Mouse (Mus musculus): ENCODE measurements at regions not wholly inside any gene's neighbourhood (a gene's known extent, or its start where the extent isn't known, plus 50 kb on each side); places are given as distances from the start of the nearest gene placed in this dataset.

DNA sequence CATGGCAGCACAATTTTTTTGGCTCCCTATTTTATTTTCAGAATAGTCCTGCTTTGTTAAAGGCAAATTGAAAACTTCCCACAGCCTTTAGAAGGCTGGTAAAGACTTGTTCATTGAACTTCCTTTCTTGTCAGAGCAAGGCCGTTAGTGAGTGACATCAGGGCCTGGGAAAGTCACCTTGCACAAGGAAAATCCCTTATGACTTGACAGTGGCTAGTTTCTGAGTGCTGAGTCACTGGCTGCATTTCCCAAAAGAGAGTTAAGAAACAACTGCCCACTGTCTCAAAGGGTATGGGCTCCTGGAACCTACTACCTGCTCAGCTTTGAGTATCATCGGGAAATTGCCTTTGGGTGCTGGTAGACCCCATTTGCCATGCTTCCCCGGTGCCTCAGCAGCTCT lies 89.2 kb upstream of the Marcks start:
- 0 out of 2 replicates have a peak, but pooled peaks cover 2% of the 10 kb centered on the region for H3K9me3 ChIP-seq (replicated peaks; ENCODE audit: control insufficient read depth, low read length)
- H3K9ac ChIP-seq (ENCODE audit: low read length) = no peak overlapping the region
- H3K4me1 ChIP-seq (ENCODE audit: control insufficient read depth, insufficient read depth, low read length) = peaks cover 18% of the 10 kb centered on the region
- H3K4me3 ChIP-seq (ENCODE audit: low read length) = no peak overlapping the region
- H3K4me2 ChIP-seq (ENCODE audit: low read depth, low read length) = no peak overlapping the region
- H3K27ac ChIP-seq (ENCODE audit: low read length) = no peak overlapping the region
- no peaks in the 10 kb centered on the region for H3K36me3 ChIP-seq (ENCODE audit: control insufficient read depth, insufficient read depth)
- WGBS = 72% methylated on average over 3 of the region's 3 CpGs
- H3K27me3 ChIP-seq (ENCODE audit: control insufficient read depth, insufficient read depth, low read length) = no peaks in the 10 kb centered on the region
- no peak for ATAC-seq (replicated peaks; ENCODE audit: extremely low read depth, insufficient read depth, low FRiP score)

DNA sequence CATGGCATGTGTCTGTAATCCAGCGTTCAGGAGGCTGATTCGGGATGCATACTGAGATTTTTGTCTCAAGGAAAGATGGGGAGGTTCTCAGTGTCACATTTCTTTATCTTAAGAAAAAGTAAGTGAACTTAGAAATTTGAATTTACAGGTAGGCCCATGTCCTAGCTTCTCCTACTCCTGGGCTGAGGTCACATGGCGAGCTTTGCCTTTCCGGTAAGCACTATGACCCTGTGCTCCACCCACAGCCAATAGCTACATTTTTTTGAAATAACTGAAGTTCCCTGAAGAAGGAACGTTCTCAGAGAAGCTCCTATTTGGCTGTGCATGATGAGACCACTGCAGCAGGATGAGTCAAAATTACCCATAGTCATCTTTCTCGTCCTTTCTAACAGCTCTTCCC lies 83.0 kb upstream of the Marcks start:
- 65% methylated on average over 6 of the region's 6 CpGs for WGBS
- H3K36me3 ChIP-seq (ENCODE audit: control insufficient read depth, insufficient read depth) = no peaks in the 10 kb centered on the region
- H3K4me3 ChIP-seq (ENCODE audit: low read length) = no peak overlapping the region
- H3K27me3 ChIP-seq (ENCODE audit: control insufficient read depth, insufficient read depth, low read length) = no peaks in the 10 kb centered on the region
- no peak overlapping the region for H3K9ac ChIP-seq (ENCODE audit: low read length)
- peaks cover 8% of the 10 kb centered on the region for H3K4me1 ChIP-seq (ENCODE audit: control insufficient read depth, insufficient read depth, low read length)
- no peak overlapping the region for H3K27ac ChIP-seq (ENCODE audit: low read length)
- no peak overlapping the region for H3K4me2 ChIP-seq (ENCODE audit: low read depth, low read length)
- H3K9me3 ChIP-seq (replicated peaks; ENCODE audit: control insufficient read depth, low read length) = no peaks in the 10 kb centered on the region
- ATAC-seq (replicated peaks; ENCODE audit: extremely low read depth, insufficient read depth, low FRiP score) = no peak

DNA sequence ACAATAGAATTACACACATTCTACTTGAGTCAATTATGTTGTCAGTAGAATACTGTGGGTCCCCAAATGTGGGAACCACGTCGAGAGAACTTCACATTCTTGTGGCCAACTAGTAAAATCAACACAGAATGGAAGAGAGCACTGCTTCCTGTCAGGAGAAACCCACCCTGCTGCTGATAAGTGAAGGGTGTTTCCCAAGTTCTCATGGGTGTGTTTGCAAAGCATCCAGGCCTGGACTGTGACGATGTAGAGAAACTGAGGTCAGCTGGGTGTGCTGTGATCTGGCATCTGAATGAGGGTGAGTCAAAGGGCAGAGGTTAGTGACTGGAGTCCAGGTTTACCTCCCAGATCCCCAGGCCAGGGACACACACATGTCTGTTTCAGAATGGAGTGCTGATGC lies 81.7 kb upstream of the Marcks start:
- H3K4me2 ChIP-seq (ENCODE audit: low read depth, low read length) = no peak overlapping the region
- no peaks in the 10 kb centered on the region for H3K9me3 ChIP-seq (replicated peaks; ENCODE audit: control insufficient read depth, low read length)
- peak overlapping the region; percentile 31; the same call in 1 of the 2 replicates for H3K27ac ChIP-seq (ENCODE audit: low read length)
- no peak; the same call in 1 of the 2 replicates for ATAC-seq (replicated peaks; ENCODE audit: extremely low read depth, insufficient read depth, low FRiP score)
- 41% methylated on average over 3 of the region's 3 CpGs for WGBS
- no peaks in the 10 kb centered on the region for H3K27me3 ChIP-seq (ENCODE audit: control insufficient read depth, insufficient read depth, low read length)
- H3K9ac ChIP-seq (ENCODE audit: low read length) = no peak overlapping the region
- H3K36me3 ChIP-seq (ENCODE audit: control insufficient read depth, insufficient read depth) = no peaks in the 10 kb centered on the region
- H3K4me3 ChIP-seq (ENCODE audit: low read length) = no peak overlapping the region
- H3K4me1 ChIP-seq (ENCODE audit: control insufficient read depth, insufficient read depth, low read length) = peaks cover 8% of the 10 kb centered on the region

DNA sequence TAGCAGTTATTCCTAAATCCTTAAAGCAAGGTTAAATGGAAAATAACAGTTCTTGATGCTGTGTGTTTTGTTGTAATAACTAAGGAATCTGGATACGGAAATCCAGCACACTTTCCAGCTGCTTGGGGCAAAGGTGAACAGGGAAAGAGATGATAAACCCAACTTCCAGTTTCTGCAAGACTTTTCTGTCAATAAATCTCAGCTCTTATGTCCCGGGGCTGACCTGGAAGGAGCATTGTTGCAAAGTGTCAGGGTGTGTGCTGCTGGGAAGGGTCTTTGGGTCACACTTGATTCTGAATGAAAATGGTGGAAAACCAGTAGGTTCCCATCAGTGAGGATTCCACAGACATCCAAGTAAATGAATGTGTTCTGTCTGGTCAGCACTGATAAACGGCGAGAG lies 81.2 kb upstream of the Marcks start:
- no peak overlapping the region for H3K9ac ChIP-seq (ENCODE audit: low read length)
- H3K4me2 ChIP-seq (ENCODE audit: low read depth, low read length) = no peak overlapping the region
- H3K4me3 ChIP-seq (ENCODE audit: low read length) = no peak overlapping the region
- H3K9me3 ChIP-seq (replicated peaks; ENCODE audit: control insufficient read depth, low read length) = no peaks in the 10 kb centered on the region
- peak overlapping the region; percentile 31; the same call in 1 of the 2 replicates for H3K27ac ChIP-seq (ENCODE audit: low read length)
- ATAC-seq (replicated peaks; ENCODE audit: extremely low read depth, insufficient read depth, low FRiP score) = no peak
- WGBS = 50% methylated on average over 4 of the region's 4 CpGs
- no peaks in the 10 kb centered on the region for H3K36me3 ChIP-seq (ENCODE audit: control insufficient read depth, insufficient read depth)
- peaks cover 8% of the 10 kb centered on the region for H3K4me1 ChIP-seq (ENCODE audit: control insufficient read depth, insufficient read depth, low read length)
- H3K27me3 ChIP-seq (ENCODE audit: control insufficient read depth, insufficient read depth, low read length) = no peaks in the 10 kb centered on the region

DNA sequence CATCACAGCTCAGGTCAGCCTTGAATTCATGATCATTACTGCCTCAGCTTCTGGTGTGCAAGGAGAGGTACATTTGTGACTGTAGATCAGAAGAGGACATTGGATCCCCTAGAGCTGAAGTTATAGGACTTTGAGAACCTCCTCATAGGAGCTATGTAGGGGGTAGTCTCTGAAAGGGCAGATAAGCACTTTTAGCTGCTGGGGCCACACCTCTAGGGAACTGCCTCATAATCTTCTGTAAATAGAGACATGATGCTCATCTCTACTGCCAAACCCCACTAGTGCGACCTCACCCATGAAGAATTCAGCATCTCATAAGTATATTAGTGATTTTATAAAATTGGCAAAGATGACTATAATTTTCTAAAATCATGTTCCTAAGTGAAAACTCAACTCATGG lies 80.7 kb upstream of the Marcks start:
- H3K4me2 ChIP-seq (ENCODE audit: low read depth, low read length) = no peak overlapping the region
- no peak overlapping the region for H3K27ac ChIP-seq (ENCODE audit: low read length)
- H3K4me3 ChIP-seq (ENCODE audit: low read length) = no peak overlapping the region
- no peak overlapping the region for H3K9ac ChIP-seq (ENCODE audit: low read length)
- no peak for ATAC-seq (replicated peaks; ENCODE audit: extremely low read depth, insufficient read depth, low FRiP score)
- no peaks in the 10 kb centered on the region for H3K9me3 ChIP-seq (replicated peaks; ENCODE audit: control insufficient read depth, low read length)
- H3K27me3 ChIP-seq (ENCODE audit: control insufficient read depth, insufficient read depth, low read length) = no peaks in the 10 kb centered on the region
- H3K36me3 ChIP-seq (ENCODE audit: control insufficient read depth, insufficient read depth) = no peaks in the 10 kb centered on the region
- H3K4me1 ChIP-seq (ENCODE audit: control insufficient read depth, insufficient read depth, low read length) = peaks cover 8% of the 10 kb centered on the region
- 91% methylated on average over 1 of the region's 1 CpGs for WGBS

DNA sequence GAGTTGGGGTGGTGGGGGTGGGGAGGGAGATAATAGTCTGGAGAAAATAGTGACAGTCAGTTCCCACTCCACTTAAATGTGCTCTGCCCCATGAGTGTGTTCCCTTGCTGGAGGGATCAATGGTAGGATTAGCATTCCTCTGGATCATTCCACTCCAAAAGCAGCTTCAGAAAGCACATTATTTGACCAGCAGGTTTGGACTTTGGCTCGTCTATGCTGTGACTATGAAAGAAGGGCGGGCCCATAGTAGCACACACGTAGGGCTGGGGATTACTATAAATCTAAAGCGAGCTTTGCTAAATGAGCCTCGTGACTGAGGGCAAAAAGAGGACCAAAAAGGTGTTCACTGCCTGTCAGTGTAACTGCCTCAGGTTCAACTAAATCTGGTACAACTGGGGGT lies 75.9 kb upstream of the Marcks start:
- Histone ChIP-seq H3K4me2 (ENCODE audit: low read depth, low read length) (no peak overlapping the region), H3K36me3 (ENCODE audit: control insufficient read depth, insufficient read depth) (no peaks in the 10 kb centered on the region)
- WGBS = 80% methylated on average over 5 of the region's 5 CpGs

DNA sequence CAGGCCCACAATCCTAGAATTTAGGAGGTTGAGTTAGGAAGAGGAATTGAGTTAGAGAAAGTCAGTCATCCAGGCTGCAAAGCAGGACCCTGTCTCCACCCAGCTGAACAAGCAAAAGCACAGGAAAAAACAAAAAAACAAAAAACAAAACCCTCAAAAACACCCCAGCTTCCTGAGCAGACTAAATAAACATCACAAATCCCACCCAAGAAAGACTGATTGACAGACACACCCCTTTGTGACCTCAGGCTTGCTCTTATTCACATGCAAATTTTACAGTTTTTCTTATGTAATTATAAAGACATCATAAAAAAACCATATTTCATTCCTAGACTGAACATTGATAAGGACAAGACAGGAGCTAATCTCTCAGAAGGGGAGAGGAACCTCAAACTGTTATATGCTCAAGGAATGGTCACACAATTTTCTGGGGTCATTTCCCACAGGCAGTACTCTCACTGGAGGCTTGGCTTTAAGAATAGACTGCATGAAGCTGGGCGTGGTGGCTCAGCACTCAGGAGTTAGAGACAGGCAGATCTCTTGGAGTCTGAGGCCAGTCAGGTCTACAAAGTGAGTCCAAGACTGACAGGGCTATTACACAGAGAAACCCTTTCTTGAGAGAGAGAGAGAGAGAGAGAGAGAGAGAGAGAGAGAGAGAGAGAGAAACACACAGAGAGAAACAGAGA lies 73.8 kb upstream of the Marcks start:
- Histone ChIP-seq H3K4me3 (ENCODE audit: low read length) (no peak overlapping the region), H3K27ac (ENCODE audit: low read length) (no peak overlapping the region)
- WGBS = 51% methylated on average over 1 of the region's 1 CpGs

More for the DNA sequence above, 75.9 kb upstream of the Marcks start:
- no peak overlapping the region for H3K4me3 ChIP-seq (ENCODE audit: low read length)
- no peak overlapping the region for H3K9ac ChIP-seq (ENCODE audit: low read length)
- H3K9me3 ChIP-seq (replicated peaks; ENCODE audit: control insufficient read depth, low read length) = no peaks in the 10 kb centered on the region
- no peaks in the 10 kb centered on the region for H3K27me3 ChIP-seq (ENCODE audit: control insufficient read depth, insufficient read depth, low read length)
- H3K4me1 ChIP-seq (ENCODE audit: control insufficient read depth, insufficient read depth, low read length) = no peaks in the 10 kb centered on the region
- no peak for ATAC-seq (replicated peaks; ENCODE audit: extremely low read depth, insufficient read depth, low FRiP score)
- no peak overlapping the region for H3K27ac ChIP-seq (ENCODE audit: low read length)

DNA sequence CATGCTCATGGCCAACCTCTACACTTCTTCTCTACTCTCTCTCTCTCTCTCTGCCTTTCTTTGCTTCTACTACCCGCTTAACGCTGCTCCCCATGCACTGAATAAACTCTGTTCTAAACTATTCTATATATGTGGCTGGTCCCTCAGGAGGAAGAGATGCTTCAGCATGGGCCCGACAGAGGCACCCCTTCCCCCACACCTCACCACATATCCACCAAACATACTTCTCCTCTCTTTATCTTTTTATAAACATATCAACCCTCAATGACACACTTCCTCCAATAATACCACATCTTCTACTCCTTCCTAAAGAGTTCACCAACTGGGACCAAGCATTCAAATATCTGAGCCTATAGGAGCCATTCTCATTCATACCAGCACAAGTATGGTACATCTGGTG lies 72.6 kb upstream of the Marcks start:
- Histone ChIP-seq H3K4me2 (ENCODE audit: low read depth, low read length) (no peak overlapping the region), H3K36me3 (ENCODE audit: control insufficient read depth, insufficient read depth) (no peaks in the 10 kb centered on the region), H3K27ac (ENCODE audit: low read length) (no peak overlapping the region), H3K9me3 (replicated peaks; ENCODE audit: control insufficient read depth, low read length) (no peaks in the 10 kb centered on the region), H3K4me3 (ENCODE audit: low read length) (no peak overlapping the region), H3K4me1 (ENCODE audit: control insufficient read depth, insufficient read depth, low read length) (no peaks in the 10 kb centered on the region), H3K9ac (ENCODE audit: low read length) (no peak overlapping the region), H3K27me3 (ENCODE audit: control insufficient read depth, insufficient read depth, low read length) (no peaks in the 10 kb centered on the region)
- ATAC-seq (replicated peaks; ENCODE audit: extremely low read depth, insufficient read depth, low FRiP score) = no peak
- 91% methylated on average over 3 of the region's 3 CpGs for WGBS

More for the DNA sequence above, 73.8 kb upstream of the Marcks start:
- H3K9me3 ChIP-seq (replicated peaks; ENCODE audit: control insufficient read depth, low read length) = no peaks in the 10 kb centered on the region
- no peak for ATAC-seq (replicated peaks; ENCODE audit: extremely low read depth, insufficient read depth, low FRiP score)
- no peak overlapping the region for H3K4me2 ChIP-seq (ENCODE audit: low read depth, low read length)
- H3K9ac ChIP-seq (ENCODE audit: low read length) = no peak overlapping the region
- H3K4me1 ChIP-seq (ENCODE audit: control insufficient read depth, insufficient read depth, low read length) = no peaks in the 10 kb centered on the region
- H3K36me3 ChIP-seq (ENCODE audit: control insufficient read depth, insufficient read depth) = no peaks in the 10 kb centered on the region
- H3K27me3 ChIP-seq (ENCODE audit: control insufficient read depth, insufficient read depth, low read length) = no peaks in the 10 kb centered on the region

DNA sequence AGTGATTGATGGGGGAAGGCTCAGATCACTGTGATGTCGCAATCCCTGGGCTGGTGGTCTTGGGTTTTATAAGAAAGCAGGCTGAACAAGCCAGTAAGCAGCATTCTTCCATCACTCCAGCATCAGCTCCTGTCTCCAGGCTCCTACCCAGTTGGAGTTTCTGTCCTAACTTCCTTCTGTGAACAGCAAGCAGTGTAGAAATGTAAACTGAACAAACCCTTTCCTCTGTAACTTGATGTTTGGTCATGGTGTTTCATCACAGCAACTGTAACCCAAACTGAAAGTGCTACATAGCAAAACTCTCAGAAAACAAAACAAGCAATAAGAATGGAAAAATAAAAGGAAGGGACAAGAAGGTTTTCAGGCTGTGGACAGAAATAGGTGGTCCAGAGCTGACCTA lies 71.5 kb upstream of the Marcks start:
- no peak overlapping the region for H3K9ac ChIP-seq (ENCODE audit: low read length)
- ATAC-seq (replicated peaks; ENCODE audit: extremely low read depth, insufficient read depth, low FRiP score) = no peak
- H3K4me1 ChIP-seq (ENCODE audit: control insufficient read depth, insufficient read depth, low read length) = no peaks in the 10 kb centered on the region
- H3K27me3 ChIP-seq (ENCODE audit: control insufficient read depth, insufficient read depth, low read length) = no peaks in the 10 kb centered on the region
- no peak overlapping the region for H3K27ac ChIP-seq (ENCODE audit: low read length)
- H3K36me3 ChIP-seq (ENCODE audit: control insufficient read depth, insufficient read depth) = no peaks in the 10 kb centered on the region
- no peaks in the 10 kb centered on the region for H3K9me3 ChIP-seq (replicated peaks; ENCODE audit: control insufficient read depth, low read length)
- WGBS = 88% methylated on average over 1 of the region's 1 CpGs
- H3K4me3 ChIP-seq (ENCODE audit: low read length) = no peak overlapping the region
- H3K4me2 ChIP-seq (ENCODE audit: low read depth, low read length) = no peak overlapping the region

Measured in heart, embryonic 16.5 days (tissue).